7 mouse cellular contexts compared by ENCODE assay signal in the genomic region with DNA sequence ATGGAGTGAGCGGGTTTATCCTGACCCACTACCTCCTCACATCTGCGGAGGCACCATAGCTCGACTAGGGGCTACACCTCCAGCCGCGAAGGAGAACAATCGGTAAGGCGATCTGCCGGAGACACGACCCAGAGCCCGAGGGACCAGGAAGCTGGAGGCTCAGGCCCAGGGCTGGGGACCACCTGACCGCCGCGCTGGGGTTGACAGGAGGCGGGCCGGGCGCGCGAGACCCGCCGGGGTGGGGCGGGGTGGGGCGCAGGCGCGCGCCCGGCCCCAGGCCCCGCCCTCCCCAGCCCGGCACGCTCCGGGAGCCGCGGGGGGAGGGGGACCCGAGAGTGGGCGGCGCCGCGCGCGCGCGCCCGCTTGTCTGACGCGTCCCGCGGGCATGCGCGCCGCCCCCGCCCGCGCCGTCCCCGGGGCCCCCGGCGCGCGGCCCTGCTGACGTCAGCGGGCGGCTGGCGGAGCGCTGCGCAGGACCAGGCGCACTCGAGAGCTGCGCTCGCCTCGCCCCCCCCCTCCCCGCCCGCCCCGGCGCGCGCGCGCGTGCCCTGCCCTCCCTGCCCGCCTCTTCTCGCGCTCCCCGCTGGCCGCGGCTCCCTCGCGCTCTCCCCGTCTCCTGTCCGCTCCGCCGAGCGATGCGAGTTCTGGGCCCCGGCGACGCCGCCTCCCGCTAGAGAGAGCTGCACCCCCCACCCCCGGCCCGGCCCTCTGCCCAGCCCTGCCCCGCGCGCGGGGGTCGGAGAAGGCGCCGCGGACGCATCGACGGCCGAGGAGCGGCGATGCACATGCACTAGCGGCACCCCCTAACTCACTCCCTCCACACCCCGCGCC. TPM values are rescaled to one million over a fixed set of nuclear protein-coding genes. Genes with fewer than 3 reads are reported as not detected.
DNase-seq lines count a peak whose midpoint lies in the region; ATAC-seq and TF ChIP-seq lines count a peak whose summit lies in the region.

No protein-coding gene starts in this region.

- no peaks in the 10 kb centered on the region for H3K36me3 ChIP-seq in midbrain, embryonic 10.5 days
- no peaks in the 10 kb centered on the region for H3K36me3 ChIP-seq in small intestine, adult 2 months (ENCODE audit: control insufficient read depth, insufficient read depth, low read length)

- H3K4me3 ChIP-seq in cortical plate, adult 2 months (ENCODE audit: insufficient read depth, low read length) = peak overlapping the region; percentile 71
- H3K4me3 ChIP-seq in midbrain, embryonic 10.5 days = peak overlapping the region; percentile 80
- H3K4me3 ChIP-seq in small intestine, adult 2 months (ENCODE audit: low read depth, low read length) = peak overlapping the region; percentile 86

- under 1% methylated on average over 64 of the region's 116 CpGs for WGBS in midbrain, embryonic 10.5 days
- WGBS in small intestine, adult 2 months = 3% methylated on average over 103 of the region's 116 CpGs

- DNase-seq in adrenal gland, adult 8-10 months = peak; percentile 50
- DNase-seq in gastrocnemius, postnatal 14 days = peak; percentile 85
- DNase-seq in left cerebral cortex, postnatal 14 days (ENCODE audit: low spot score in 2 of 2) = peak; percentile 91 to 92
- peak; percentile 83 for DNase-seq in midbrain, embryonic 10.5 days (ENCODE audit: low spot score)

- peaks cover under 1% of the 10 kb centered on the region; the same call in 1 of the 2 replicates for H3K4me1 ChIP-seq in cortical plate, adult 2 months (ENCODE audit: control insufficient read depth, insufficient read depth, low read length)
- peaks cover 40% of the 10 kb centered on the region for H3K4me1 ChIP-seq in midbrain, embryonic 10.5 days
- peaks cover 10% of the 10 kb centered on the region for H3K4me1 ChIP-seq in small intestine, adult 2 months (ENCODE audit: control insufficient read depth, insufficient read depth, insufficient read length, low read length)

- intact Hi-C loops in gastrocnemius, postnatal 14 days (cut with DNase I; ENCODE audit: low total_unique reads) = loop anchor here (10.0 kb wide), 1 partner anchor 115 kb away; no protein-coding TSS in a partner anchor
- intact Hi-C loops in left cerebral cortex, postnatal 14 days (cut with DNase I) = loop anchor here (1.0 to 5.0 kb wide), 4 partner anchors 122 to 238 kb away; no protein-coding TSS in a partner anchor

- no peaks in the 10 kb centered on the region for H3K9me3 ChIP-seq in midbrain, embryonic 10.5 days (replicated peaks)

- H3K27ac ChIP-seq in cortical plate, adult 2 months (ENCODE audit: insufficient read depth, low read length) = peak overlapping the region; percentile 95
- peak overlapping the region; percentile 92 for H3K27ac ChIP-seq in midbrain, embryonic 10.5 days (replicated peaks)
- H3K27ac ChIP-seq in small intestine, adult 2 months (ENCODE audit: insufficient read depth, low read depth, low read length) = no peak overlapping the region

- peaks cover 58% of the 10 kb centered on the region for H3K27me3 ChIP-seq in midbrain, embryonic 10.5 days (ENCODE audit: low read depth, poor library complexity, severe bottlenecking)
- peaks cover 40% of the 10 kb centered on the region for H3K27me3 ChIP-seq in small intestine, adult 2 months (ENCODE audit: control insufficient read depth, insufficient read depth, low read length)

- peak; percentile 60; the same call in 1 of the 2 replicates for TF ChIP-seq POLR2A in cortical plate, adult 2 months (IDR thresholded peaks at IDR 0.05; ENCODE audit: extremely low read depth, insufficient read depth, low read length)
- TF ChIP-seq POLR2A in small intestine, adult 2 months (IDR thresholded peaks at IDR 0.05; ENCODE audit: low read depth, low read length) = no peak

- TF ChIP-seq CTCF in cortical plate, adult 2 months (IDR thresholded peaks at IDR 0.05; ENCODE audit: extremely low read depth, insufficient read depth, low read length) = no peak
- no peak for TF ChIP-seq CTCF in small intestine, adult 2 months (IDR thresholded peaks at IDR 0.05; ENCODE audit: extremely low read depth, insufficient read length, insufficient replicate concordance, low read depth, low read length)

- ATAC-seq in inflammation-experienced regulatory T-cells, adult 6 months = peak; percentile 35

RNA-seq across cellular contexts. Expression of a gene that starts 0.5 kb away (rescaled TPM):
- total RNA-seq in adrenal gland, adult 8-10 months (2022) = 10 to 100 TPM; 29.7 to 54.8 (median 40.0) TPM
- polyA plus RNA-seq in cortical plate, adult 2 months (2012; rRNA removed) = 437 and 476 TPM in 2 replicates
- 10 to 100 TPM; 11.1 to 11.6 TPM for total RNA-seq in gastrocnemius, postnatal 14 days (2021)
- polyA plus RNA-seq in inflammation-experienced regulatory T-cells, adult 6 months (2017; shearing (Covaris generic)) = under 1 TPM in 1 of 3 experiments, not detected in 2; 0.41 TPM
- 100 to 1,000 TPM; 949 to 978 TPM for total RNA-seq in left cerebral cortex, postnatal 14 days (2021)
- polyA plus RNA-seq in midbrain, embryonic 10.5 days (2016; fragmentation: Nextera tagmentation; extraction: Ambion mirVana) = 13.1 and 25.4 TPM in 2 replicates
- polyA plus RNA-seq in small intestine, adult 2 months (2012; rRNA removed) = 8.2 and 13.6 TPM in 2 replicates

Comparison
In these comparisons a context has a peak if more than half of its experiments do, and no peak if none do; other contexts are left out.
1. RNA of a gene that starts 0.5 kb away (polyA plus RNA-seq): 437 to 476 TPM in cortical plate, adult 2 months; 8.2 to 13.6 TPM in small intestine, adult 2 months, 13.1 to 25.4 TPM in midbrain, embryonic 10.5 days and 0.41 TPM in inflammation-experienced regulatory T-cells, adult 6 months; every median in the first group is over 10 times any median in the second.
2. Peak in every context shown above with its lines, with median percentiles within 50 percentile points of each other: DNase-seq and H3K4me3 ChIP-seq.